Mouse (Mus musculus) heart, adult 2 months (tissue): Measurements from ENCODE around the gene Tmem218. TPM values are rescaled to one million over a fixed set of nuclear protein-coding genes. Genes with fewer than 3 reads are reported as not detected.

Source experiments
- DNase-seq, 2 experiments: peaks; one replicate each; pipeline ENCODE4 v3.0.0; 2021
- H3K27ac ChIP-seq: fragments of 200-600 bp; 2 replicates; pipeline ENCODE4 v1.8.1; 2022
- H3K27me3 ChIP-seq: fragments of 200-500 bp; 2 replicates; pipeline ENCODE4 v1.6.1; 2012; ENCODE audit warnings: mild to moderate bottlenecking, low read length, inconsistent platforms, mixed read lengths; ENCODE audit not compliant: control insufficient read depth, insufficient read depth
- H3K36me3 ChIP-seq: fragments of 200-500 bp; 2 replicates; pipeline ENCODE4 v1.6.1; 2012; ENCODE audit warnings: low read length, inconsistent platforms; ENCODE audit not compliant: control insufficient read depth, insufficient read depth
- H3K4me1 ChIP-seq: fragments of 200-500 bp; 2 replicates; pipeline ENCODE4 v1.6.1; 2011; ENCODE audit warnings: low read length; ENCODE audit not compliant: control insufficient read depth, insufficient read depth
- H3K4me3 ChIP-seq: fragments of 200-600 bp; 2 replicates; pipeline ENCODE4 v1.8.1; 2022
- H3K79me2 ChIP-seq: fragments of 200-500 bp; replicated peaks from 2 replicates; pipeline ENCODE4 v1.6.1; 2012; ENCODE audit warnings: mild to moderate bottlenecking, inconsistent platforms, low read length, moderate library complexity, mixed read lengths; ENCODE audit not compliant: control insufficient read depth, insufficient read depth
- H3K9ac ChIP-seq: fragments of 200-500 bp; 2 replicates; pipeline ENCODE4 v1.6.1; 2012; ENCODE audit warnings: low read depth, mild to moderate bottlenecking, control low read depth, inconsistent platforms, low read length, mixed read lengths
- EP300 ChIP-seq: fragments of 200-500 bp; IDR thresholded peaks from 2 replicates; pipeline ENCODE4 v1.6.1; 2011; ENCODE audit warnings: low read depth, low read length, control low read depth; ENCODE audit not compliant: insufficient read depth
- POLR2A ChIP-seq: fragments of 200-500 bp; IDR thresholded peaks from 2 replicates; pipeline ENCODE4 v1.6.1; 2011; ENCODE audit warnings: mild to moderate bottlenecking, low read depth, low read length, control low read depth; ENCODE audit not compliant: insufficient read depth
- WGBS: fragments of 180-500 bp; shearing (Covaris S2); methylation state at CpG from one replicate; pipeline ENCODE4 v1.1.7; 2018; 5-methylcytosine and 5-hydroxymethylcytosine counted together
- intact Hi-C: fragments of 180-260 bp; cut with DNase I; formaldehyde crosslinking; loops from one replicate; pipeline ENCODE4 v1.15.1; 2025
- polyA plus RNA-seq: library from polyadenylated mRNA; depleted of rRNA; stranded (reverse); fragments of >200 nt; gene quantifications from 2 replicates; pipeline ENCODE4 v1.2.3, GENCODE M21; 2012; rRNA removed
- total RNA-seq, 2 experiments: library from RNA; stranded (reverse); gene quantifications; 2 replicates each; pipeline ENCODE4 v1.2.3; 2021

The Tmem218 gene
- total and polyA plus RNA-seq, 3 experiments, result 4.2 to 7.1 (median 6.6) TPM

DNA sequence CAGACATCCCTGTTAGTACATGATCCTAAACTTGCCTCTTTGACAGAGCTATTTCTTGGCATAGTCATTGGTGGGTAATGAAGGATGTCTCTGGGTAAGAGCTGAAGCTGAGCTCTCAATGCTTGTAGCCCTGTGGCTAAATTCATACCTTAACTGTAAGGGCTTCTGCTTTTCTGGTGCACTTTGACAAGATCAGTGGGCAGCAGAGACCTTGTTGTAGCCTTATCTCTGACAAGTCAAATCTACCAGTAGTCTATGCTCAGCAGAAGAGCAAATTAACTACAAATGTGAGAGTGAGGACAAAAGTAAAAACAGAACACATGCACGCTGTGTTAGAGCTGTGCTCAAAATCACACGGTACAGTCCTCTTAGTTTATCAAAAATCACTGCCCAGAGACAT lies 58.6 kb downstream of the Tmem218 start:
- 87% methylated on average over 2 of the region's 2 CpGs for WGBS
- no peaks in the 10 kb centered on the region for H3K36me3 ChIP-seq
- DNase-seq, result no peak
- H3K4me3 ChIP-seq, result no peak overlapping the region
- H3K4me1 ChIP-seq, result no peaks in the 10 kb centered on the region
- intact Hi-C loops, result no loop called here
- H3K27me3 ChIP-seq, result no peaks in the 10 kb centered on the region
- H3K9ac ChIP-seq, result no peak overlapping the region
- no peak overlapping the region for H3K27ac ChIP-seq
- H3K79me2 ChIP-seq, result no peaks in the 10 kb centered on the region
- TF ChIP-seq EP300 (no peak), POLR2A (no peak)

Other genes starting within 250 kb of the Tmem218 start
- 1 to 10 TPM; 7.8 to 9.0 TPM for gene Pknox2, start 60.8 kb upstream of the Tmem218 start, total RNA-seq
- 9.9 and 13.5 TPM in 2 replicates for gene Pknox2, start 60.8 kb upstream of the Tmem218 start, polyA plus RNA-seq
- 1 to 10 TPM; 2.9 to 4.1 TPM for gene Slc37a2, start 47.5 kb downstream of the Tmem218 start, total RNA-seq
- 4.1 and 5.9 TPM in 2 replicates for gene Slc37a2, start 47.5 kb downstream of the Tmem218 start, polyA plus RNA-seq
- 1 to 10 TPM; 1.7 to 2.0 TPM for gene Ccdc15, start 140.2 kb downstream of the Tmem218 start, total RNA-seq
- 0.47 and 0.53 TPM in 2 replicates for gene Ccdc15, start 140.2 kb downstream of the Tmem218 start, polyA plus RNA-seq
- gene Hepacam, start 159.1 kb downstream of the Tmem218 start, total RNA-seq, result not detected
- 0.18 and 0.29 TPM in 2 replicates for gene Hepacam, start 159.1 kb downstream of the Tmem218 start, polyA plus RNA-seq
- gene Robo4, start 193.7 kb downstream of the Tmem218 start, total RNA-seq, result 10 to 100 TPM; 27.9 to 31.8 TPM
- 33.7 and 38.6 TPM in 2 replicates for gene Robo4, start 193.7 kb downstream of the Tmem218 start, polyA plus RNA-seq
- not detected for gene Robo3, start 225.0 kb downstream of the Tmem218 start, total RNA-seq
- gene Robo3, start 225.0 kb downstream of the Tmem218 start, polyA plus RNA-seq, result 0.29 TPM in 1 of 2 replicates, not detected in the other